ENCODE assay signal across 8 mouse cellular contexts in the genomic region with DNA sequence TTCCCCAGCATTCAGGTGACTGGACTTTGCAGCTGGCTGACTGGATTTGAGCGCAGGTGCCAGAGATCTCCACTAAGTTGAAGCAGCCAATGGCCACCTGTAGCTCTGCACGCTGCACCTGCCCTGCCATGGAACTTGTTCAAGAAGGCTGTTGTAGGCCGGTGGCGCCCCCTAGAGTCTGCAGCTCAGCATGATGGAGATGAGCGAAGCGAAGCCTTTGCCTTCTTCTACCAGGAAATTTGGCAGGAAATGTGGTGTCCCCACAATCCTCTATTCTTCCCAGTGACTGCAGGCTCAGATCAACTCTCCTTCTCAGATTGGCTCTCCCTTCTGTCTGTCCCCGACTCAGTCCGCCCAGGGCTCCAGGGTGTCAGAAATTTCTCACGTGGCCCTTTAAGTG. TPM values are rescaled to one million over a fixed set of nuclear protein-coding genes. Genes with fewer than 3 reads are reported as not detected.
DNase-seq lines count a peak whose midpoint lies in the region; ATAC-seq and TF ChIP-seq lines count a peak whose summit lies in the region.
"Had no signal": no experiment of that assay in that cellular context is flagged by ENCODE, and none has a peak within 500 bp of the region (broad histone marks: within the 10 kb centered on the region; RNA-seq: fewer than 3 reads in every experiment).

No protein-coding gene starts in this region.

- peak; percentile 82 for TF ChIP-seq CTCF in left cerebral cortex, adult 2 months (IDR thresholded peaks at IDR 0.05)

- H3K4me1 ChIP-seq in embryonic facial prominence, embryonic 14.5 days (ENCODE audit: control insufficient read depth, insufficient read depth, low read length): no peaks in the 10 kb centered on the region

- intact Hi-C loops in left cerebral cortex, adult 2 months (cut with DNase I): loop anchor here (5.0 kb wide), 2 partner anchors 680 to 740 kb away; no protein-coding TSS in a partner anchor

- H3K9ac ChIP-seq in embryonic facial prominence, embryonic 14.5 days (ENCODE audit: low read depth, low read length): no peak overlapping the region

- no peak overlapping the region for H3K4me2 ChIP-seq in embryonic facial prominence, embryonic 14.5 days (ENCODE audit: low read depth, low read length)

- no peak for ATAC-seq in embryonic facial prominence, embryonic 14.5 days (ENCODE audit: low read depth)

- H3K4me3 ChIP-seq in embryonic facial prominence, embryonic 14.5 days (ENCODE audit: low read depth, low read length): no peak overlapping the region
- H3K4me3 ChIP-seq in left cerebral cortex, adult 2 months: no peak overlapping the region

- DNase-seq in urinary bladder, postnatal 14 days (ENCODE audit: low spot score): peak; percentile 8
- DNase-seq in urinary bladder, postnatal 36 days (ENCODE audit: low spot score in 2 of 2): no peak
- DNase-seq in embryonic facial prominence, embryonic 14.5 days (ENCODE audit: low spot score): peak; percentile 42
- peak; percentile 80 to 86 for DNase-seq in left cerebral cortex, adult 2 months (ENCODE audit: extremely low spot score in 1 of 2, low spot score in 2 of 2)
- DNase-seq in retina, adult 2 months (ENCODE audit: low read depth, low spot score): peak; percentile 16
- DNase-seq in adrenal gland, postnatal 4 days (ENCODE audit: low spot score in 2 of 2): no peak
- DNase-seq in heart, adult 8-10 months (ENCODE audit: low spot score): no peak

- H3K27ac ChIP-seq in embryonic facial prominence, embryonic 14.5 days (replicated peaks; ENCODE audit: low read depth, low read length): no peak overlapping the region
- H3K27ac ChIP-seq in left cerebral cortex, adult 2 months: no peak overlapping the region

- no peaks in the 10 kb centered on the region for H3K9me3 ChIP-seq in embryonic facial prominence, embryonic 14.5 days (ENCODE audit: control insufficient read depth, low read length)

- 21% methylated on average over 9 of the region's 9 CpGs for WGBS in embryonic facial prominence, embryonic 14.5 days

- no peaks in the 10 kb centered on the region for H3K36me3 ChIP-seq in embryonic facial prominence, embryonic 14.5 days (ENCODE audit: control insufficient read depth, insufficient read depth, low read length)

- H3K27me3 ChIP-seq in embryonic facial prominence, embryonic 14.5 days (replicated peaks; ENCODE audit: control insufficient read depth, insufficient read depth, low read length): peaks cover 57% of the 10 kb centered on the region

RNA-seq across cellular contexts. Expression of a gene that starts 4.0 kb away (rescaled TPM):
- 0.66 and 0.90 TPM in 2 replicates for polyA plus RNA-seq in embryonic facial prominence, embryonic 14.5 days (2014; fragmentation: Nextera tagmentation; extraction: Ambion mirVana)
- total RNA-seq in left cerebral cortex, adult 2 months (2021): 10 to 100 TPM; 57.7 to 59.9 TPM
- total RNA-seq in adrenal gland, postnatal 4 days (2021): 1 to 10 TPM in 1 of 2 experiments, under 1 TPM in 1; 0.48 to 1.3 TPM
- not detected for total RNA-seq in heart, adult 8-10 months (2022)
- polyA plus RNA-seq: spleen, adult 2 months had no signal

Comparison
In these comparisons a context has a peak if more than half of its experiments do, and no peak if none do; other contexts are left out.
1. DNase-seq: peak in urinary bladder, postnatal 14 days (single experiment), embryonic facial prominence, embryonic 14.5 days (single experiment), left cerebral cortex, adult 2 months (2 of 2) and retina, adult 2 months (single experiment); none in urinary bladder, postnatal 36 days (0 of 2), adrenal gland, postnatal 4 days (0 of 2) and heart, adult 8-10 months (single experiment).
2. RNA of a gene that starts 4.0 kb away (total RNA-seq): 57.7 to 59.9 TPM in left cerebral cortex, adult 2 months; 0.48 to 1.3 TPM in adrenal gland, postnatal 4 days and not detected in heart, adult 8-10 months; every median in the first group is over 10 times any median in the second.